Mouse (Mus musculus) forebrain, embryonic 10.5 days (tissue): ENCODE results near the gene Pkd1l2. TPM values are rescaled to one million over a fixed set of nuclear protein-coding genes. Genes with fewer than 3 reads are reported as not detected.

Experiments
- DNase-seq: peaks from one replicate; pipeline ENCODE4 v3.0.0-alpha.2; 2017; ENCODE audit warnings: low spot score; ENCODE audit errors: extremely low spot score
- H3K27ac ChIP-seq: fragments of 300-500 bp; sonication (generic); 2 replicates; pipeline ENCODE4 v1.5.1; 2016; ENCODE audit warnings: mild to moderate bottlenecking
- H3K27me3 ChIP-seq: fragments of 300-500 bp; sonication (generic); 2 replicates; pipeline ENCODE4 v1.6.1; 2016; ENCODE audit warnings: mild to moderate bottlenecking; ENCODE audit not compliant: poor library complexity, severe bottlenecking
- H3K36me3 ChIP-seq: fragments of 300-500 bp; sonication (generic); replicated peaks from 2 replicates; pipeline ENCODE4 v1.6.1; 2016; ENCODE audit warnings: mild to moderate bottlenecking, moderate library complexity
- H3K4me1 ChIP-seq: fragments of 300-500 bp; sonication (generic); 2 replicates; pipeline ENCODE4 v1.6.1; 2016
- H3K4me3 ChIP-seq: fragments of 300-500 bp; sonication (generic); 2 replicates; pipeline ENCODE4 v1.5.1; 2016; ENCODE audit warnings: mild to moderate bottlenecking, moderate library complexity
- H3K9me3 ChIP-seq: fragments of 300-500 bp; sonication (generic); 2 replicates; pipeline ENCODE4 v1.6.1; 2016; ENCODE audit warnings: mild to moderate bottlenecking, moderate library complexity
- WGBS: fragments of 180-500 bp; shearing (Covaris S2); methylation state at CpG from one replicate; pipeline ENCODE4 v1.1.7; 2016; 5-methylcytosine and 5-hydroxymethylcytosine counted together
- polyA plus RNA-seq: library from polyadenylated mRNA; unstranded; fragments of >200 nt; fragmentation: Nextera tagmentation; extraction: Ambion mirVana; gene quantifications from 2 replicates; pipeline ENCODE4 v1.2.1, GENCODE M21; 2016

Pkd1l2 gene
- polyA plus RNA-seq, 1 experiment from 2014 or later: not detected

GRCm38 (mm10) chr8:117109801-117110390, 27.6 kb upstream of the Pkd1l2 start:
- peaks cover 6% of the 10 kb centered on the region for H3K4me1 ChIP-seq
- H3K9me3 ChIP-seq: no peaks in the 10 kb centered on the region; the same call in 1 of the 2 replicates
- no peaks in the 10 kb centered on the region for H3K27me3 ChIP-seq
- H3K36me3 ChIP-seq: no peaks in the 10 kb centered on the region
- DNase-seq: no peak
- H3K27ac ChIP-seq: no peak overlapping the region
- WGBS: 55% methylated on average over 16 of the region's 16 CpGs
- H3K4me3 ChIP-seq: no peak overlapping the region

GRCm38 (mm10) chr8:117109018-117109711, 26.9 kb upstream of the Pkd1l2 start:
- Histone ChIP-seq H3K4me3 (no peak overlapping the region), H3K36me3 (no peaks in the 10 kb centered on the region), H3K4me1 (peaks cover 5% of the 10 kb centered on the region; the same call in 1 of the 2 replicates), H3K9me3 (no peaks in the 10 kb centered on the region; the same call in 1 of the 2 replicates), H3K27ac (no peak overlapping the region), H3K27me3 (no peaks in the 10 kb centered on the region)
- DNase-seq: no peak
- 90% methylated on average over 19 of the region's 19 CpGs for WGBS

GRCm38 (mm10) chr8:117107533-117107932, 25.3 kb upstream of the Pkd1l2 start:
- WGBS: 22% methylated on average over 9 of the region's 9 CpGs
- Histone ChIP-seq H3K4me3 (no peak overlapping the region), H3K27me3 (no peaks in the 10 kb centered on the region), H3K27ac (no peak overlapping the region), H3K36me3 (no peaks in the 10 kb centered on the region), H3K4me1 (peaks cover 5% of the 10 kb centered on the region; the same call in 1 of the 2 replicates), H3K9me3 (no peaks in the 10 kb centered on the region; the same call in 1 of the 2 replicates)
- DNase-seq: peak; percentile 58

- Histone ChIP-seq H3K4me1 (peaks cover 19% of the 10 kb centered on the region), H3K4me3 (no peak overlapping the region), H3K36me3 (no peaks in the 10 kb centered on the region), H3K27me3 (no peaks in the 10 kb centered on the region), H3K27ac (0 out of 2 replicates have a peak overlapping the region, but pooled peaks have one; percentile 4), H3K9me3 (peaks cover 3% of the 10 kb centered on the region; the same call in 1 of the 2 replicates)
- WGBS: 72% methylated on average over 11 of the region's 11 CpGs
- DNase-seq: no peak
Measured at GRCm38 (mm10) chr8:117097564-117098191, 15.4 kb upstream of the Pkd1l2 start.

GRCm38 (mm10) chr8:117097051-117097563, 14.9 kb upstream of the Pkd1l2 start:
- peaks cover 19% of the 10 kb centered on the region for H3K4me1 ChIP-seq
- no peak overlapping the region for H3K27ac ChIP-seq
- no peak for DNase-seq
- H3K4me3 ChIP-seq: no peak overlapping the region
- no peaks in the 10 kb centered on the region for H3K36me3 ChIP-seq
- H3K9me3 ChIP-seq: peaks cover 3% of the 10 kb centered on the region; the same call in 1 of the 2 replicates
- 86% methylated on average over 10 of the region's 10 CpGs for WGBS
- H3K27me3 ChIP-seq: no peaks in the 10 kb centered on the region

- DNase-seq: no peak
- H3K27me3 ChIP-seq: no peaks in the 10 kb centered on the region
Measured at GRCm38 (mm10) chr8:117095647-117096046, 13.4 kb upstream of the Pkd1l2 start, which contains the start of gene Bco1. Bco1 (plus strand) TSS chr8:117095854.

GRCm38 (mm10) chr8:117094053-117094452, 11.8 kb upstream of the Pkd1l2 start:
- Histone ChIP-seq H3K4me3 (no peak overlapping the region), H3K27me3 (no peaks in the 10 kb centered on the region), H3K27ac (no peak overlapping the region), H3K4me1 (peaks cover 19% of the 10 kb centered on the region), H3K36me3 (no peaks in the 10 kb centered on the region), H3K9me3 (no peaks in the 10 kb centered on the region; the same call in 1 of the 2 replicates)
- no peak for DNase-seq
- 75% methylated on average over 5 of the region's 5 CpGs for WGBS

More at GRCm38 (mm10) chr8:117095647-117096046, 13.4 kb upstream of the Pkd1l2 start, which contains the start of gene Bco1:
- Histone ChIP-seq H3K27ac (no peak within 1 kb of the TSS), H3K9me3 (peaks cover 3% of the 10 kb centered on the region; the same call in 1 of the 2 replicates), H3K36me3 (no peaks in the 10 kb centered on the region), H3K4me1 (peaks cover 19% of the 10 kb centered on the region), H3K4me3 (no peak within 1 kb of the TSS)
- 70% methylated on average over 12 of the region's 12 CpGs for WGBS

- no peak overlapping the region for H3K4me3 ChIP-seq
- H3K27me3 ChIP-seq: no peaks in the 10 kb centered on the region
- no peaks in the 10 kb centered on the region for H3K36me3 ChIP-seq
- 91% methylated on average over 4 of the region's 4 CpGs for WGBS
- no peaks in the 10 kb centered on the region for H3K9me3 ChIP-seq
- DNase-seq: no peak
- H3K4me1 ChIP-seq: no peaks in the 10 kb centered on the region
- H3K27ac ChIP-seq: no peak overlapping the region
Measured at GRCm38 (mm10) chr8:117089802-117090201, 7.6 kb upstream of the Pkd1l2 start.

GRCm38 (mm10) chr8:117087036-117087435, 4.8 kb upstream of the Pkd1l2 start:
- H3K27me3 ChIP-seq: no peaks in the 10 kb centered on the region
- H3K4me1 ChIP-seq: no peaks in the 10 kb centered on the region
- H3K9me3 ChIP-seq: no peaks in the 10 kb centered on the region
- no peak for DNase-seq
- no peak overlapping the region for H3K27ac ChIP-seq
- H3K4me3 ChIP-seq: no peak overlapping the region
- H3K36me3 ChIP-seq: no peaks in the 10 kb centered on the region

- Histone ChIP-seq H3K27me3 (no peaks in the 10 kb centered on the region), H3K4me1 (no peaks in the 10 kb centered on the region), H3K9me3 (no peaks in the 10 kb centered on the region), H3K36me3 (no peaks in the 10 kb centered on the region), H3K27ac (no peak overlapping the region), H3K4me3 (no peak overlapping the region)
- DNase-seq: no peak
- WGBS: 70% methylated on average over 8 of the region's 8 CpGs
Measured at GRCm38 (mm10) chr8:117085521-117085920, 3.3 kb upstream of the Pkd1l2 start.

- no peaks in the 10 kb centered on the region for H3K4me1 ChIP-seq
- 87% methylated on average over 9 of the region's 9 CpGs for WGBS
- H3K27me3 ChIP-seq: no peaks in the 10 kb centered on the region
- no peak for DNase-seq
- H3K36me3 ChIP-seq: no peaks in the 10 kb centered on the region
- H3K27ac ChIP-seq: no peak overlapping the region
- no peaks in the 10 kb centered on the region for H3K9me3 ChIP-seq
- no peak overlapping the region for H3K4me3 ChIP-seq
Measured at GRCm38 (mm10) chr8:117082947-117083559, 804 bp upstream of the Pkd1l2 start.

GRCm38 (mm10) chr8:117079652-117080051, 2.6 kb downstream of the Pkd1l2 start:
- 92% methylated on average over 14 of the region's 14 CpGs for WGBS

More at GRCm38 (mm10) chr8:117079652-117080051, 2.6 kb downstream of the Pkd1l2 start:
- DNase-seq: no peak
- H3K4me1 ChIP-seq: no peaks in the 10 kb centered on the region
- no peaks in the 10 kb centered on the region for H3K36me3 ChIP-seq
- H3K27ac ChIP-seq: no peak overlapping the region
- no peaks in the 10 kb centered on the region for H3K27me3 ChIP-seq
- H3K9me3 ChIP-seq: no peaks in the 10 kb centered on the region
- no peak overlapping the region for H3K4me3 ChIP-seq
